Mouse (Mus musculus) midbrain, embryonic 12.5 days (tissue): ENCODE measurements around the gene Syt8. TPM values are rescaled to one million over a fixed set of nuclear protein-coding genes. Genes with fewer than 3 reads are reported as not detected.

Source experiments
- ATAC-seq: fragments of 200-750 bp; cut with Nextera tagmentation; 2 replicates; pipeline ENCODE4 v1.8.0; 2017; ENCODE audit warnings: low read depth, moderate TSS enrichment, moderate library complexity; ENCODE audit not compliant: low FRiP score
- H3K27ac ChIP-seq: fragments of 300-500 bp; sonication (generic); replicated peaks from 2 replicates; pipeline ENCODE4 v1.5.1; 2016; ENCODE audit warnings: mild to moderate bottlenecking
- H3K27me3 ChIP-seq: fragments of 300-500 bp; sonication (generic); 2 replicates; pipeline ENCODE4 v1.6.1; 2016; ENCODE audit warnings: mild to moderate bottlenecking
- H3K36me3 ChIP-seq: fragments of 300-500 bp; sonication (generic); 2 replicates; pipeline ENCODE4 v1.6.1; 2016
- H3K4me1 ChIP-seq: fragments of 300-500 bp; sonication (generic); 2 replicates; pipeline ENCODE4 v1.6.1; 2016
- H3K4me2 ChIP-seq: fragments of 300-500 bp; sonication (generic); replicated peaks from 2 replicates; pipeline ENCODE4 v1.6.1; 2016; ENCODE audit warnings: mild to moderate bottlenecking, moderate library complexity
- H3K4me3 ChIP-seq: fragments of 300-500 bp; sonication (generic); 2 replicates; pipeline ENCODE4 v1.5.1; 2016; ENCODE audit warnings: mild to moderate bottlenecking
- H3K9ac ChIP-seq: fragments of 300-500 bp; sonication (generic); replicated peaks from 2 replicates; pipeline ENCODE4 v1.6.1; 2016; ENCODE audit warnings: mild to moderate bottlenecking, moderate library complexity
- H3K9me3 ChIP-seq: fragments of 300-500 bp; sonication (generic); 2 replicates; pipeline ENCODE4 v1.6.1; 2016; ENCODE audit warnings: mild to moderate bottlenecking
- WGBS: fragments of 180-500 bp; shearing (Covaris S2); methylation state at CpG from one replicate; pipeline ENCODE4 v1.1.7; 2016; 5-methylcytosine and 5-hydroxymethylcytosine counted together
- polyA plus RNA-seq: library from polyadenylated mRNA; unstranded; fragments of >200 nt; fragmentation: Nextera tagmentation; extraction: Ambion mirVana; gene quantifications from 2 replicates; pipeline ENCODE4 v1.2.1, GENCODE M21; 2016

Syt8 gene
- polyA plus RNA-seq, 1 experiment from 2014 or later: 0.56 TPM

DNA sequence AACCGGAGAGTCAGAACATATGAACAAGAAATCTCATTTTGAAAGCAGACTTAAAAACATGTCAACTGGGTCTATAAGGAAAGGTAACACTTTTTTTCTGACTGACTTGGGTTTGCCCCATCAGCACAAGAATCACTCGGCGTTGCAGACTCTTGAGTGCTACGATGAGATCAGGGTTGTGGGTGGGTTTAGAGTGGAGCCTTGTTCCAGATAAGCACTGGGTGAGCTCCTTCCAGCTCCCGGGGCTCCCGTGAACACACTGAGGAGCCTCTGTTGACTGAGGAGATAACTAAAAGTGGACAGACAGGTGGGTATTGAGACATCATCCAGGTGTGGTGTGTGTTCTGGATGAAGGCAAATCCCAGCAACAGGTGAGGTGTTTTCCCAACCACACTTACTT is 21.4 kb upstream of the Syt8 start:
- no peak overlapping the region for H3K27ac ChIP-seq
- no peaks in the 10 kb centered on the region for H3K4me1 ChIP-seq
- no peak overlapping the region for H3K9ac ChIP-seq
- no peaks in the 10 kb centered on the region for H3K9me3 ChIP-seq
- H3K4me3 ChIP-seq: no peak overlapping the region
- H3K4me2 ChIP-seq: no peak overlapping the region
- H3K27me3 ChIP-seq: no peaks in the 10 kb centered on the region
- 92% methylated on average over 6 of the region's 6 CpGs for WGBS
- ATAC-seq: no peak
- H3K36me3 ChIP-seq: no peaks in the 10 kb centered on the region

DNA sequence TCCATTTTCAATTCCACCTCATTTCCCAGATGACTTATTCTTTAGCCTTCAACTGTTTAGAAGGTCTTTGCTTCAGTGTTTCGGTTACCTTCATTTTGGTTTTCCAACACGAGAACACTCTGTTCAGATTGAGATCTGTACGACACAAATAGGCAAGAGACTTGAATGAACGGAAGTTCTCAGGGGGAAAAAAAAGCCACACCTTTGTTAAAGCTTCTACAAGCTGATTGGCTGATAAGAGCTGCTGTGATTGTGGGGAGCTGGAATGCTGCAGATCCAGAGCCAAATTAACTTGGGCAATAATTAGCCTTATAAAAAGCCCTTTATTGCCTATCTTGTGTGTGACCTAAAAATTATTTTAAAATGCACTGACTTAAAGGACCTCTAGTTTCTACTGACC is 19.3 kb upstream of the Syt8 start:
- Histone ChIP-seq H3K4me3 (no peak overlapping the region), H3K27me3 (no peaks in the 10 kb centered on the region), H3K9ac (no peak overlapping the region), H3K9me3 (no peaks in the 10 kb centered on the region), H3K36me3 (no peaks in the 10 kb centered on the region), H3K4me1 (no peaks in the 10 kb centered on the region), H3K27ac (no peak overlapping the region), H3K4me2 (no peak overlapping the region)
- 68% methylated on average over 4 of the region's 4 CpGs for WGBS
- no peak for ATAC-seq

DNA sequence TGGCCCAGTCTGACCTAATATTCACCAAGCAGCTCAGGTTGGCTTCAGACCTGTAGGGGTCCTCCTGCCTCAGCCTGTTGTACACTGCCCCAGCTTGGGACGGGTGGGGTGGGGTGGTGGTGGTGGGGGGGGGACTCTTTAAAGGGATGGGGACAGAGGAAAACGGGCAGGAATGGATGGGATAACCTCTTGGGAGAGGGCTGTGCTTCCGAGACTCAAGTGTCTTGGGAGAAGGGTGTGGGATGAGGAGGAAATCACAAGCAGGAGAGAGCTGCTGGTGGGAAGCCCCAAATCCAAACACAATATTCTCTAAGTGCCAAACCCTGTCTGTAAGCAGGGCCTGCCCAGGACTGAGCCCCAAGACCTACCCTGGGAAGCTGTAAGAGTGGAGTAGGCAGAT is 18.4 kb upstream of the Syt8 start:
- ATAC-seq: no peak
- H3K27me3 ChIP-seq: no peaks in the 10 kb centered on the region
- no peaks in the 10 kb centered on the region for H3K4me1 ChIP-seq
- no peaks in the 10 kb centered on the region for H3K36me3 ChIP-seq
- no peaks in the 10 kb centered on the region for H3K9me3 ChIP-seq
- H3K4me3 ChIP-seq: no peak overlapping the region
- no peak overlapping the region for H3K27ac ChIP-seq
- H3K4me2 ChIP-seq: no peak overlapping the region
- 68% methylated on average over 3 of the region's 3 CpGs for WGBS
- no peak overlapping the region for H3K9ac ChIP-seq

DNA sequence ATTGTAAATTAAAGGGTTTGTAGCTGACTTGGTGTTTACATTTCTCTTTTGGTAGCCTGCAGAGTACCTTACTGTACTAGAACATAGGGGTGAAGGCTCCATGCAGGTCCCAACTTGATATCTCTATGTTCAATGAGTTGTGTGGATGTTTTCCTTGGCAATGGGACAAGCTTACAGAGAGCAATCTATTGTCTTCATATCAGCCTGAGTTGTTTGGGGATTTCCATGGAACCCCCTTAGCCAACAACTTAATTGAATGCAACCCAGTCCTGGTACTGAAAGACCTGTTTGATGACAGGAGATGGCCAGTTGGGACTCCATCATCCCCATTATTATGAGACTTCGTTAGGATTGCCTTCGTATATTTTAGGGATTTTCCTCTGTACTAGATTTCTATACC is 16.6 kb upstream of the Syt8 start:
- Histone ChIP-seq H3K36me3 (no peaks in the 10 kb centered on the region), H3K4me3 (no peak overlapping the region), H3K9me3 (no peaks in the 10 kb centered on the region), H3K4me1 (no peaks in the 10 kb centered on the region), H3K4me2 (no peak overlapping the region), H3K27ac (no peak overlapping the region), H3K9ac (no peak overlapping the region), H3K27me3 (no peaks in the 10 kb centered on the region)
- no peak for ATAC-seq
- WGBS: 87% methylated on average over 2 of the region's 2 CpGs

DNA sequence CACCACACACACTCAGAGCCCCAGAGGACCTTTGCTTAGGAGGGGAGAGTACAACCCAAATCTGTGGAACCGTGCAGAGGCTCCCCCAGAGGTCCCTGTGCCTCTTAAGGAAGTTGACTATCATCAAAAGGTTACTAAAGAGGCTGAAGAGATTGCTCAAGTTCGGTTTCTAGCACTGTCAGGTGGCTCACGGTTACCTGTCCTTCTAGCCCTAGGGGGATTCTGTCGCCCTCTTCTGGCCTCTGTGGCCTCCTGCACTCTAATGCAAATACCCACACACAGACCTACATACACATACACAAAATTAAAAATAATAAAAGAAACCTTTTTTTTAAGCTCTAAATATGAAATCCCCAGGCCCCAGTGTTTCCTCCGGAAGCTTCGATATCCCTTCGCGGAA is 16.0 kb upstream of the Syt8 start:
- H3K27me3 ChIP-seq: no peaks in the 10 kb centered on the region
- no peaks in the 10 kb centered on the region for H3K36me3 ChIP-seq
- H3K4me1 ChIP-seq: no peaks in the 10 kb centered on the region
- 90% methylated on average over 8 of the region's 8 CpGs for WGBS
- H3K9ac ChIP-seq: no peak overlapping the region
- H3K4me2 ChIP-seq: no peak overlapping the region
- H3K9me3 ChIP-seq: no peaks in the 10 kb centered on the region
- no peak overlapping the region for H3K4me3 ChIP-seq
- ATAC-seq: no peak
- H3K27ac ChIP-seq: no peak overlapping the region

DNA sequence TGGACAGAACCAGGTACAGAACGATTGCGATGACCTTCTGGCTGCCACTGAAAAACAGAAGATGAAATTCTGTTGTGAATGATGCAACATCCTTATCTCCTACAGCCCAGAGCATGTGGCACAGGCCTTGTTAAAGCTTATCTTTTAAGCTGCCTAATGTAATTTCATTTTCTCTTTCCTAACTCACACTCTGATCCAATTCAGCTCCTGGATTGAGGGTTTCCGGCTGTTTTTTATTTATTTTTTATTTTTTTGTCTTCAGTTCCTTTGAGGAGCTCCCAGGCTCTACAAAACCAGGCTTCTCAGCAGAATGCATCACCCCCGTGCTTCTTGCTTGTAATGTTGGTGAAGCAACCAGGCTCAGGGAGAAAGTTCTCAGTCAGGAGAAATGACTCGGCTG is 14.8 kb upstream of the Syt8 start:
- Histone ChIP-seq H3K4me2 (no peak overlapping the region), H3K27me3 (no peaks in the 10 kb centered on the region), H3K36me3 (no peaks in the 10 kb centered on the region), H3K4me1 (no peaks in the 10 kb centered on the region), H3K9ac (no peak overlapping the region), H3K9me3 (no peaks in the 10 kb centered on the region), H3K4me3 (no peak overlapping the region), H3K27ac (no peak overlapping the region)
- ATAC-seq: no peak
- 87% methylated on average over 5 of the region's 5 CpGs for WGBS

DNA sequence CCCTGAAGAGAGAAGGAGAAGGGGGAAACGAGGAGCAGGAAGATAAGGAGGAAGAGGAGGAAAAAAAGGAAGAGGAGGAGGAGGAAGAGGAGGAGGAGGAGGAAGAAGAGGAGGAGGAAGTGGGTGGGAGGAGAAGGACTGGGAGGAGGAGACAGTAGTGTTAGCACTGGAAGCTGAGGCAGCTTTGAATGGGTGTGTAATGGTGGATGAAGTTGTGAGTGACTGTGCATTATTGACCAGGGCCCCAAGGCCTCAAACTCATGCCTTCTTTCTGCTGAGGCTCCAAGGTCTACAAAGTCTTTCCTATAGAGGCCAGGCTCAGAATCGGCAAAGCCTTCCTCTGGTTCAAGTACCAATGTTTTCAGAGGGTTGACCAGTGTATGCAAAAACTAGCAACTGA is 12.8 kb upstream of the Syt8 start:
- H3K4me3 ChIP-seq: no peak overlapping the region
- no peak overlapping the region for H3K27ac ChIP-seq
- no peak for ATAC-seq
- no peaks in the 10 kb centered on the region for H3K36me3 ChIP-seq
- 71% methylated on average over 2 of the region's 2 CpGs for WGBS
- H3K4me2 ChIP-seq: no peak overlapping the region
- H3K9me3 ChIP-seq: no peaks in the 10 kb centered on the region
- no peaks in the 10 kb centered on the region for H3K4me1 ChIP-seq
- no peaks in the 10 kb centered on the region for H3K27me3 ChIP-seq
- H3K9ac ChIP-seq: no peak overlapping the region

DNA sequence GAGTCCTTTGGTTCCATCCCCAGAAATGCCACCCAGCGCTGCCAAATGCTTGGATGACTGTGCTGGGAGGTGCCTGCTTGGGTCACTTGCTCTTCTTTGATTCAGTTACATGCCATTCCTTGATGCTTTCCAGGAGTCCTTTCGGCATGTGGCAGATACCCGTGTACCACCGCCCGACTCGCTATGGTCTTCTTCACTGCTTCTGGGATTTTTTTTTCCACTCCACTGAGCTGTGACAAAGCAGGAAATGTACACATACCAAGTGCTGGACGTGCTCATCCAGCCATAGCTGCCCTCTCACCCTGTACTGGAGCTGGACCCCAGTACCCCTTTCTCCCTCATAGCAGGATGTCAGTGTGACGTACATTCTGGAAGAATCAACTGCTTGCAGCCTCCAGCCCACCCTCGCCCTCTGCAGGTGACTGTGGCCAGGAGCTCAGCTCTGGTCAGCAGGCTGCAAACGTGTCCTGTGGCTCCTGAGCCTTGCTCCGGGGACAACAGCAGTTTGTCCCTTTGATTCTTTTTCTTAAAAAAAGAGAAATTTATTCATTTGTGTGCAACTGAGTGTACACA is 8.9 kb upstream of the Syt8 start:
- Histone ChIP-seq H3K9me3 (no peaks in the 10 kb centered on the region), H3K9ac (no peak overlapping the region), H3K36me3 (no peaks in the 10 kb centered on the region), H3K4me1 (peaks cover 10% of the 10 kb centered on the region), H3K4me3 (no peak overlapping the region), H3K27me3 (0 out of 2 replicates have a peak, but pooled peaks cover 5% of the 10 kb centered on the region), H3K27ac (no peak overlapping the region), H3K4me2 (no peak overlapping the region)
- WGBS: 56% methylated on average over 11 of the region's 11 CpGs
- no peak for ATAC-seq

DNA sequence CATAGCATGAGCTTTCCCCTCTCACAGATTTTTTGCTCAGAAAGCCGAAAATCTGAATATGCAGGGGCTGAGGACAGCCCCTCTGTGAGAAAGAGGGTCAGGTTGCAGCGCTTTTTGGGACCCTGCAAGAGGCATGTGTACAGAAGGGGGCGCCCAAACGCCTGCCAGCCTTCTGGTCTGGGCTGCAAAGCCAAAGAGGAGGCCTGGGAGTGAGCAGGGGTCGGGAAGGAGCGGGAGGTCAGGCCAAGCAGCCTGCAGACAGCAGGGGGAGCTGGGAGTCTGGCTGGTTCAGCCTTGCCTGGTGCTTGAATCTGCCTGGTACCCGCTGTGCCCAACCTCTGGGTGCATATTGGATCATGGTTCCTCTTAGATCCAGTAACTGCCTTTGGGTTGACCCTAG is 6.4 kb upstream of the Syt8 start:
- Histone ChIP-seq H3K36me3 (no peaks in the 10 kb centered on the region), H3K4me1 (peaks cover 13% of the 10 kb centered on the region), H3K4me2 (no peak overlapping the region), H3K4me3 (no peak overlapping the region), H3K9me3 (no peaks in the 10 kb centered on the region), H3K27ac (no peak overlapping the region), H3K9ac (no peak overlapping the region), H3K27me3 (peaks cover 8% of the 10 kb centered on the region; the same call in 1 of the 2 replicates)
- no peak for ATAC-seq
- WGBS: 1% methylated on average over 7 of the region's 7 CpGs

DNA sequence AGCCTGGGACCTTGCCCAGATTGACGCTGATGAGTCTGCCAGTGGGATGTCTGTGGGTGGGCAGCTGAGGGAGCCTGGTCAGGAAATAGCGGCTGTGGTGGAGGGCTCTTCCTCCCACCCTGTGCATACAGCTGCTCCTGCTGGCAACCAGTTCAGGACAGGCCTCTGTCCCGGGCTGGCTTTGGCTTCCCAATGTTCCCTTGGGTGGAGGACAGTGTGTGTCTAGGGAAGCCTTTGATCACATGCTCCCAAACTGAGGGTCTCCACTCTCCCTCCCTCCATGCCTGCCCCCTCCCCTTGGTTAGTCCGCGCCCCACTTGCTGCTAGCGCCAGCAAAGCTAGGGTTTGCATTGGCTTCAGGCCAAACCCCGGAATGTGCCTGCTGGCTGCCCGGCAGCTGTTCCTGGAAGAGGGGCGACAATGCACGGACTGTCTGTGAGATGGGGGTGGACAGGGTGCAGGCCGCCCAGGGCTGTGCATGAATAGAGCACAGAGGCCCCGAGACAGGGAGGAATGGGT is 4.4 kb upstream of the Syt8 start:
- no peak overlapping the region for H3K4me2 ChIP-seq
- ATAC-seq: peak; percentile 66; the same call in 1 of the 2 replicates
- 65% methylated on average over 12 of the region's 12 CpGs for WGBS

DNA sequence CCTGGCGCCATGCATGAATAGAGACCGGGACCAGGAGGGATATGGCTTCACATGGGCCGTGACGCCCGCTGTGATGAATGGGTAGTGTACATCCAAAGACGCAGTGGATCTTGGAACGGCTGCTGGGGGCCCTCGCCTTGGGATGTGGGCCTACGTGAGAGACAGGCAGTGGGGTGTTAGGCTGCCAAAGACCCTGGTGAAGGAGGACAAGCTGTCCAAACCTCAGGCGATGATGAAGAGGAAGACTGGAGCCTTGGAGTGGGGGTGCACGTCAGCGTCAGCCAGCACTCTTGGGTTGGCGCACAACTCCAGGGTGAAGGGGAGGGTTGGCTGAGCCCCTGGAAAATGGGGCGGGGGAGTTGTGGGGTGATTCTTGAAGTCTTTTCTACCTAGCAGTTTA is 3.5 kb upstream of the Syt8 start:
- Histone ChIP-seq H3K27me3 (peaks cover 13% of the 10 kb centered on the region), H3K4me1 (peaks cover 13% of the 10 kb centered on the region), H3K36me3 (no peaks in the 10 kb centered on the region), H3K9ac (no peak overlapping the region), H3K4me2 (no peak overlapping the region), H3K4me3 (no peak overlapping the region), H3K9me3 (no peaks in the 10 kb centered on the region), H3K27ac (no peak overlapping the region)
- 92% methylated on average over 14 of the region's 14 CpGs for WGBS
- ATAC-seq: no peak

More for the DNA sequence above, 4.4 kb upstream of the Syt8 start:
- no peaks in the 10 kb centered on the region for H3K9me3 ChIP-seq
- peaks cover 13% of the 10 kb centered on the region for H3K4me1 ChIP-seq
- H3K36me3 ChIP-seq: no peaks in the 10 kb centered on the region
- peak overlapping the region; percentile 22; the same call in 1 of the 2 replicates for H3K27ac ChIP-seq
- H3K4me3 ChIP-seq: no peak overlapping the region
- peaks cover 13% of the 10 kb centered on the region for H3K27me3 ChIP-seq
- H3K9ac ChIP-seq: no peak overlapping the region

DNA sequence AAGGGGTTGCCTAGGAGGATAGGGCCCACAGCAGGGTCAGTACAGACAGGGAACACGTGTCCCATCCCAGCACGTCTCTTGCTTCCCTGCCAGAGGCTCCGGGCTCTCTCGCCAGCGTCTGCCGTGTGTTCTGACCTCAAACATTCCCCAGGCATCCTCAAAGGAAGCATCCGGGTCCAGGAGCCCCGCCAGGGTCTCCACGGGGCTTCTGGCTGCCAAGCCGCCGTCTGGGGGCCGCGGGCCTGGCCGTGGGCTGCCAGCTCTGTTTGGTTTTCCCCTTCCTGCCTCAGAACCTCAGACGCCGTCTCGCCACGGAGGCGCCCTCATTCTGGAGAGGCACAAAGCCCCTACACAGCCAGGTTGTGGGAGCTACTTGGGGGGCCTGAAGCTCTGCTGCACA is 1.0 kb upstream of the Syt8 start:
- Histone ChIP-seq H3K4me1 (peaks cover 10% of the 10 kb centered on the region), H3K4me2 (no peak overlapping the region), H3K27me3 (peaks cover 13% of the 10 kb centered on the region), H3K36me3 (no peaks in the 10 kb centered on the region), H3K4me3 (no peak overlapping the region), H3K9me3 (no peaks in the 10 kb centered on the region), H3K9ac (no peak overlapping the region), H3K27ac (no peak overlapping the region)
- 58% methylated on average over 19 of the region's 19 CpGs for WGBS
- no peak for ATAC-seq

DNA sequence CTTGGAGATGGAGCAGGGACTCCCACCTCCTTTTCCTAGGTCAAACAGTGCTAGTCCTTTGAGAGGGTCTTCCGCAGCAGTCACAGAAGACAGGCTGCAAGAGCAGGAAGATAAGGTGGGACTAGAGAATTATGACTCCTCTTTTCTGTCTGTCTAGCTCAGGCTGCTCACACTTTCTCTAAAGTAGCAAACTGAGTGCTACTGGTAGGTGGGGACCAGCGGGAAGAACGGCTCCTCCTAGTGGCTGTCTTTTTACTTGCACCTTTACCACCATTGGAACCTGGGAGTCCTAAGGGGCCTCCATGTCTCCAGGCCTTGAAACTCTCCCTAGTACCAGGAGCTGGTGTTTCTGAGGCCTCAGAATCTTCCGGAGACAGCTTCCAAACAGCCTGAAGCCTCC is 874 bp downstream of the Syt8 start:
- 26% methylated on average over 4 of the region's 4 CpGs for WGBS
- H3K27me3 ChIP-seq: peaks cover 9% of the 10 kb centered on the region
- H3K4me3 ChIP-seq: no peak overlapping the region
- H3K27ac ChIP-seq: no peak overlapping the region
- H3K4me1 ChIP-seq: peaks cover 4% of the 10 kb centered on the region; the same call in 1 of the 2 replicates
- ATAC-seq: no peak
- H3K4me2 ChIP-seq: no peak overlapping the region
- no peaks in the 10 kb centered on the region for H3K36me3 ChIP-seq
- H3K9ac ChIP-seq: no peak overlapping the region
- H3K9me3 ChIP-seq: no peaks in the 10 kb centered on the region
